Mouse (Mus musculus) ovary, postnatal 10 days (tissue): ENCODE data around the gene Gm14409.
"Not testable (repeated sequence)": the region's sequence is repeated elsewhere in the genome, so short reads cannot be mapped to it uniquely, and the experiment has no call there.

Experiments used
- DNase-seq: peaks from one replicate; pipeline ENCODE4 v3.0.0; 2022; ENCODE audit warnings: low spot score

Gm14409 gene

DNA sequence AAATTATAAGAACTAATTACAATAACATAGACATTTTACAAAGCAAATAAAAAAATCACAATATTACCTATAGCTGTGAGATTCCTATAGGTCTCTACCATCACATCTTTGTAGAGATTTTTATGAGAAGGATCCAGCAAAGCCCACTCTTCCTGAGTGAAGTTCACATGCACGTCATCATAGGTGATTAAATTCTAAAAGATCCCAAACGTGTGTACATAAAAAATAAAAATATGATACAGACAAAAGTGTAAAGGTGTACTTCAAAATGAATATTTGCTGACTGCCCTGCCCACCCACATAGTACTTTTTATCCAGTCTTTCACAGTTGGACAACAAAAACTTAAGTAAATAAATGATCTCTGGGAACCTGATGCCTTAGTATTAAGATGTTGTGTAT, at the start of gene Gm14409:
Gene Gm14409, minus strand, starts transcription at position 101 of the 400 bp plus-strand sequence.
- not testable (repeated sequence) for DNase-seq

- DNase-seq = not testable (repeated sequence)
These were observed 42.8 kb upstream of the Gm14409 start for GRCm38 (mm10) chr2:177309627-177310026.

GRCm38 (mm10) chr2:177304980-177305379, 38.1 kb upstream of the Gm14409 start:
- DNase-seq = not testable (repeated sequence)

GRCm38 (mm10) chr2:177283701-177284100, 16.9 kb upstream of the Gm14409 start:
- not testable (repeated sequence) for DNase-seq

- not testable (repeated sequence) for DNase-seq
These were observed 10.9 kb upstream of the Gm14409 start for GRCm38 (mm10) chr2:177277754-177278153.

- not testable (repeated sequence) for DNase-seq
These were observed 5.4 kb upstream of the Gm14409 start for GRCm38 (mm10) chr2:177272237-177272636.

DNA sequence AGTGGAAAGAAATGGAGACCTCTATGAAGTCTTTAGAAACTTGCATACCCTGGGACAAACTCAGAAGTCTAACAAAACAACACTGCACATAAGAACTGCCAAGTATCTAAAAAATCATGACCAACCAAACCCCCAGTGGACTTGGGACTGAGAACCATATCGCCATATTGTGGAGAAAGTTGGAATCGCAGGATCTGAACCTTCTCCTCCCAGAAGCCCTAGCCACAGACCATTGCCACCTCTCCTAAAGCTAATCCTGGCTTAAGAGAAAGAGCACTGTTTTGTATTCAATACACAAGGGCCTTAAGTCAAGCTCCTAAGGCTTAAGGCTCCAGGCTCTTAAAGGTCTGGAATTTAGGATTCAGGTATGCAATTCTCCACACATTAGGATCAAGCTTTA, 19.4 kb downstream of the Gm14409 start:
- not testable (repeated sequence) for DNase-seq

- not testable (repeated sequence) for DNase-seq
These were observed 36.4 kb downstream of the Gm14409 start for GRCm38 (mm10) chr2:177230461-177230860.
